Mouse (Mus musculus): Measurements from ENCODE around the gene Rrp1. TPM values are rescaled to one million over a fixed set of nuclear protein-coding genes. Genes with fewer than 3 reads are reported as not detected.
"Not testable (repeated sequence)": the region's sequence is repeated elsewhere in the genome, so short reads cannot be mapped to it uniquely, and the experiment has no call there.

Rrp1 gene
- polyA plus RNA-seq, 1 experiment from 2014 or later: 110 TPM

DNA sequence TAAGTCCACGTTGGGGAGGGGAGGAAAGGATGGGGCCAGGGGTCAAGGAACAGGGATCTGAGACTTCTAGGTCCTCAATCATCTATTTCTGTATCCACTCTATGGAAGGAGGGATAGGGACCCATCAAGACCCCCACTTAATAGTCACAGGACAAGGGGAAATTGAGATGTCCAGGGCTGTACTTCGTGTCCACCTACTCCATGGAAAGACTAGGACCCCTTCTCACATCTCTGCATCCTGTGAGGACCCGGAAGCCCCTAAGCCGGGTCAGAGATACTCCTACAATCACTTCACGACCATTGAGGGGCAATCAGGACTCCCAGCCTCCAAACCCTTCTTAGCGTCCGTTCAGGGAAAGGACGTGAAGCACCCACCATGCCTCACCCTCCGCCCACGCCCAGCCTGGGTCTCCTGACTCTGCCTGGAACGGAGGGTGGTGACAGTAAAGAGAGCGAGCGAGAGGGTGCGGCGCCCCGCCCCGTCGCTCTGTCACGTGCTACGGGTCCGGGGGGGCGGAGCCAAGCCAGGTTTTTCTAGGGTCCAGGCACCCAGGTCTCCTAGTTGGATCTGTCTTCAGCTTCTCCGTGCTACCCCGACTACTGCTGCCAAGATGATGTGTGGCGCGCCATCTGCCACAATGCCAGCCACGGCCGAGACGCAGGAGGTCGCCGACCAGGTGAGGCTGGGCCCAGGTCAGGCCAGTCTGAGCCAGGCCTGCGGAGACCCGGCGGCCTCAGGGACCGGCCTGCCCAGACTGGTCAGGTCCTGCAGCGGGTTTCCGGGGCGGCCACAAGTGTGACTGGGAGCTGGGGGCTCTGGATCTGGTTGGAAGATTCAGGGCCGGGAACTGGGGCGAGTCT, 12.6 kb upstream of the Rrp1 start, which contains the start of gene Cstb:
Cstb (plus strand) TSS at position 489 of the 861 bp plus-strand sequence.
- WGBS (ENCODE audit: insufficient replicate concordance): 2% methylated on average over 40 of the region's 40 CpGs
- Histone ChIP-seq H3K27me3 (no peaks in the 10 kb centered on the region), H3K9ac (peak within 1 kb of the TSS; percentile 74), H3K36me3 (replicated peaks) (0 out of 2 replicates have a peak, but pooled peaks cover 7% of the 10 kb centered on the region), H3K4me2 (peak within 1 kb of the TSS; percentile 92), H3K27ac (replicated peaks) (peak within 1 kb of the TSS; percentile 77), H3K4me1 (replicated peaks) (peaks cover 29% of the 10 kb centered on the region), H3K4me3 (replicated peaks) (peak within 1 kb of the TSS; percentile 73), H3K9me3 (replicated peaks) (no peaks in the 10 kb centered on the region)
- peak; percentile 82 for ATAC-seq (ENCODE audit: insufficient read depth)

DNA sequence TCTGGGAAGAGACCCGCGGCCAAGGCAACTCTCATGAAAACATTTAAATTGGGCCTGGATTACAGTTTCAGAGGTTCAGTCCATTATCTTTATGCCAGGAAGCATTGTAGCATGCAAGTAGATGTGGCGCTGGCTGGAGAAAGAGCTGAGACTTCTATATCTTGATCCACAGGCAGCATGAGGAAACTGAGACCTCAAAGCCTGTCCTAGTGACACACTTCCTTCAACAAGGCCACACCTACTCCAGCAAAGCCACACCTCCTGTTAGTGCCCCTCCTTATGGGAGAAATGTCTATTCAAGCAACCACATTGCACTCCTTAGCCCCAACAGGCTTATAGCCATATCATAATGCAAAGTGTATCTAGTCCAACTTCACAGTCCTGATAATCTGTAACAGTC, 9.8 kb upstream of the Rrp1 start:
- Histone ChIP-seq H3K9me3 (replicated peaks) (no peaks in the 10 kb centered on the region), H3K27ac (replicated peaks) (no peak overlapping the region), H3K4me1 (replicated peaks) (peaks cover 29% of the 10 kb centered on the region), H3K9ac (no peak overlapping the region), H3K4me2 (no peak overlapping the region), H3K36me3 (replicated peaks) (0 out of 2 replicates have a peak, but pooled peaks cover 3% of the 10 kb centered on the region), H3K27me3 (no peaks in the 10 kb centered on the region), H3K4me3 (replicated peaks) (no peak overlapping the region)
- whole genome bisulfite sequencing (ENCODE audit: insufficient replicate concordance): 50% methylated on average over 3 of the region's 3 CpGs
- ATAC-seq (ENCODE audit: insufficient read depth): no peak

DNA sequence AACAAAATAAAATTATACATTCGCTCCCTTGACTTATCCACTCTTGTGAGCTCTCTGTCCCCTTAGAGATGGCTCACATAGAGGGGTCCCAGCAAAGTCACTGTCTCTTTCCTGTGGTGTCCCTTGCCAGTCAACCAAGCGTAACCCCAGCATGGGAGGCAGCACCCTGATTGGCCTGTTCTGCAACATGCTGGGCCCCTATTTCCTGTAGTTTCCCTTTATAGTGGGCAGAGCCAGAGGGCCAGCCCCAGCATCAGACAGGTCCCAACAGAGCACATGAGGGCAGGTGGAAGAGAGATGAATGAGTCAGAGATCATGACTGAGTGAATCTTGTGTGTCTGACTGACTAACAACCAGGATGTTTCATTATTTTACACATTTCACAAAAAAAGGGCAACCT, 8.1 kb upstream of the Rrp1 start:
- WGBS (ENCODE audit: insufficient replicate concordance): 51% methylated on average over 2 of the region's 2 CpGs
- no peak for ATAC-seq (ENCODE audit: insufficient read depth)

DNA sequence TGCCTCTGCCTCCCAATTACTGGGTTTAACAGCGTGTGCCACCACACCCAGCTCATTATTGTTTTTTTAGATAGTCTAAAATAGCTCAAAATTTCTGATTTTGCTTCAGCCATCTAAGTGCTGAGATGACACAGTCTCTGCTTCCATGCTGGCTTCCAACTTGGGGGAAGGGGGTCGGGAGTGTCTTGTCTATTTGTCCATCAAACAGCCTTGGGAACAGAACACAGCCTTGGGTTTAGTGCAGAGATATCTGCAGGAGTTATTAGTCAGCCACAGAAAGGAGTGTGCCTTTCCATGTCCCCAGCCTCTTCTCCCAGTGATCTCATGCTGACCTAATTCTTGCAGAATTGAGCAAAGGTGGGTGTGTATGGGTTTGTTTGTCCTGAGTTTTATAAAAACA, 5.9 kb upstream of the Rrp1 start:
- Histone ChIP-seq H3K4me3 (replicated peaks) (no peak overlapping the region), H3K9me3 (replicated peaks) (no peaks in the 10 kb centered on the region), H3K36me3 (replicated peaks) (no peaks in the 10 kb centered on the region), H3K4me1 (replicated peaks) (peaks cover 5% of the 10 kb centered on the region; the same call in 1 of the 2 replicates), H3K9ac (no peak overlapping the region), H3K4me2 (no peak overlapping the region), H3K27me3 (no peaks in the 10 kb centered on the region), H3K27ac (replicated peaks) (no peak overlapping the region)
- 61% methylated on average over 2 of the region's 2 CpGs for WGBS (ENCODE audit: insufficient replicate concordance)
- ATAC-seq (ENCODE audit: insufficient read depth): no peak

More for the DNA sequence above, 8.1 kb upstream of the Rrp1 start:
- Histone ChIP-seq H3K4me3 (replicated peaks) (no peak overlapping the region), H3K9ac (no peak overlapping the region), H3K27ac (replicated peaks) (no peak overlapping the region), H3K27me3 (no peaks in the 10 kb centered on the region), H3K4me2 (no peak overlapping the region), H3K36me3 (replicated peaks) (no peaks in the 10 kb centered on the region), H3K9me3 (replicated peaks) (no peaks in the 10 kb centered on the region), H3K4me1 (replicated peaks) (peaks cover 17% of the 10 kb centered on the region)

- no peak for ATAC-seq (ENCODE audit: insufficient read depth)
- Histone ChIP-seq H3K27me3 (no peaks in the 10 kb centered on the region), H3K4me1 (replicated peaks) (peaks cover 8% of the 10 kb centered on the region), H3K9me3 (replicated peaks) (no peaks in the 10 kb centered on the region), H3K4me2 (no peak overlapping the region), H3K9ac (no peak overlapping the region), H3K27ac (replicated peaks) (no peak overlapping the region), H3K36me3 (replicated peaks) (no peaks in the 10 kb centered on the region), H3K4me3 (replicated peaks) (no peak overlapping the region)
- 54% methylated on average over 5 of the region's 5 CpGs for WGBS (ENCODE audit: insufficient replicate concordance)
These were observed 5.0 kb upstream of the Rrp1 start for GRCm38 (mm10) chr10:78417888-78418287.

GRCm38 (mm10) chr10:78414936-78415335, 2.1 kb upstream of the Rrp1 start:
- H3K9me3 ChIP-seq (replicated peaks); H3K4me2 ChIP-seq; H3K27ac ChIP-seq (replicated peaks); H3K9ac ChIP-seq; H3K27me3 ChIP-seq; H3K4me3 ChIP-seq (replicated peaks); ATAC-seq (ENCODE audit: insufficient read depth): not testable (repeated sequence)
- H3K36me3 ChIP-seq (replicated peaks): peaks cover 13% of the 10 kb centered on the region
- H3K4me1 ChIP-seq (replicated peaks): peaks cover 21% of the 10 kb centered on the region
- 74% methylated on average over 4 of the region's 4 CpGs for WGBS (ENCODE audit: insufficient replicate concordance)

DNA sequence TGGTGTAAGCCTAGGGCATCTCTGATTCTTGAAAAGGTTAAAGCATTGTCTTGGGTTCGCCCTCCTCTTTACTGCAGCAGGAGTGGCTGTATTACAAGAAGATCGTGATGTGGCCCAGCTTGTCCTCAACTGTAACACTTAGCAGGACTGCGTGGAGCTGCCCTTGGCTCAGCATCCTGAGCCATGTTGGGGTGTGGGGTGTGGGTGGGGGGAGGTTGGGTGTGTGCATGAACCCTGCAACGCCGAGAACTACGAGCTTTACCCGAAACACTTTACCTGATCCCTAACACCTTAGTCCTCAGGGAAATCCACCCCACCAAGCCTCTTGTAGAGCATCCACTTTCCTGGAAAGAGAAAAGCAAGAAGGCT, 293 bp upstream of the Rrp1 start:
- H3K4me2 ChIP-seq: peak overlapping the region; percentile 79
- H3K9me3 ChIP-seq (replicated peaks): no peaks in the 10 kb centered on the region
- peaks cover 21% of the 10 kb centered on the region for H3K4me1 ChIP-seq (replicated peaks)
- H3K27me3 ChIP-seq: no peaks in the 10 kb centered on the region
- H3K36me3 ChIP-seq (replicated peaks): peaks cover 31% of the 10 kb centered on the region
- ATAC-seq (ENCODE audit: insufficient read depth): peak; percentile 10; the same call in 1 of the 2 replicates
- 31% methylated on average over 7 of the region's 7 CpGs for WGBS (ENCODE audit: insufficient replicate concordance)
- no peak overlapping the region for H3K27ac ChIP-seq (replicated peaks)
- no peak overlapping the region for H3K9ac ChIP-seq
- peak overlapping the region; percentile 88 for H3K4me3 ChIP-seq (replicated peaks)

GRCm38 (mm10) chr10:78411851-78412250, 992 bp downstream of the Rrp1 start:
- peak overlapping the region; percentile 88 for H3K4me3 ChIP-seq (replicated peaks)
- H3K9ac ChIP-seq: peak overlapping the region; percentile 71
- H3K27me3 ChIP-seq: no peaks in the 10 kb centered on the region
- H3K27ac ChIP-seq (replicated peaks): no peak overlapping the region
- peaks cover 30% of the 10 kb centered on the region for H3K4me1 ChIP-seq (replicated peaks)
- H3K9me3 ChIP-seq (replicated peaks): no peaks in the 10 kb centered on the region
- 9% methylated on average over 8 of the region's 8 CpGs for WGBS (ENCODE audit: insufficient replicate concordance)
- H3K4me2 ChIP-seq: peak overlapping the region; percentile 79
- no peak for ATAC-seq (ENCODE audit: insufficient read depth)
- H3K36me3 ChIP-seq (replicated peaks): peaks cover 43% of the 10 kb centered on the region

GRCm38 (mm10) chr10:78409035-78409788, 3.6 kb downstream of the Rrp1 start:
- no peak overlapping the region for H3K9ac ChIP-seq
- H3K4me3 ChIP-seq (replicated peaks): no peak overlapping the region
- no peaks in the 10 kb centered on the region for H3K27me3 ChIP-seq
- peaks cover 35% of the 10 kb centered on the region for H3K4me1 ChIP-seq (replicated peaks)
- no peak overlapping the region for H3K27ac ChIP-seq (replicated peaks)
- H3K4me2 ChIP-seq: no peak overlapping the region
- H3K9me3 ChIP-seq (replicated peaks): no peaks in the 10 kb centered on the region
- ATAC-seq (ENCODE audit: insufficient read depth): no peak
- peaks cover 67% of the 10 kb centered on the region for H3K36me3 ChIP-seq (replicated peaks)
- 79% methylated on average over 9 of the region's 9 CpGs for WGBS (ENCODE audit: insufficient replicate concordance)

DNA sequence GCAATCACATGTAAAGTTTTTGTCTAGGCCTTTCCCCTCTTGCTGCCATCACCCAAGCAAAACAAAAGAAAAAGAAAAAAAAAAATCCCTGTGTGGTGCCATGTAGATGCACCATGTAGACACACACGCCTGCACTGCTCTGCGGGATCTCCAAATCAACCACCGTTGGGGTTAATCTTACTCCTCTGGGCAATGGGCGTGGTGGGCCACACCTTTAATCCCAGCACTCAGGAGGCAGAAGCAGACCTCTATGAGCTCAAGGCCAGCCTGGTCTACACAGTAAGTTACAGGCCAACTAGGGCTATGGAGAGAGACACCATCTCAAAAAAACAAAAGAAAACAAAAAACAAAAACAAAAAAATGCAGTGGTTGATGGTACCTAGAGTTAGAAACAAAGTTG, 5.7 kb downstream of the Rrp1 start:
- no peak overlapping the region for H3K4me3 ChIP-seq (replicated peaks)
- no peak overlapping the region for H3K4me2 ChIP-seq
- no peaks in the 10 kb centered on the region for H3K27me3 ChIP-seq
- peaks cover 30% of the 10 kb centered on the region for H3K4me1 ChIP-seq (replicated peaks)
- no peak for ATAC-seq (ENCODE audit: insufficient read depth)
- no peaks in the 10 kb centered on the region for H3K9me3 ChIP-seq (replicated peaks)
- 20% methylated on average over 4 of the region's 4 CpGs for WGBS (ENCODE audit: insufficient replicate concordance)
- no peak overlapping the region for H3K9ac ChIP-seq
- H3K27ac ChIP-seq (replicated peaks): no peak overlapping the region
- peaks cover 88% of the 10 kb centered on the region for H3K36me3 ChIP-seq (replicated peaks)

DNA sequence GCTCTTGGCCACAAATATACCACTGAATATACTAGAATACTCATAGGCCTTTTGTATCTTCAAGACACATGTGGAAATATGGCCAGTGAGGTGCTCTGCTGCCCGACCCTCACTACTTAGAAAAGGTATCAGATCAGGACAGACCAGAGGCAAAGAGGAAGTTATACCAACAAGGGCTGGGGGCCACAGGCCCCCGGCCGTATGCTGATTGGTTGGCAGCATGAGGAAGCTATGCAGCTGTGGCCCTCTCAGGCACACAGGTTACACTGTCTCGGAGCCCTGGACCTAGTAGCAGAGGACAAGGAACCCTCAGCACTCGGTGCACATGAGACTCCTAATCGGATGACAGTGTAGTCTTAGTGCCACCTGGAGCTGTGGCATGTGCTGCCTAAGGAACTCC, 6.7 kb downstream of the Rrp1 start:
- Histone ChIP-seq H3K36me3 (replicated peaks) (peaks cover 97% of the 10 kb centered on the region), H3K4me3 (replicated peaks) (no peak overlapping the region), H3K4me2 (no peak overlapping the region), H3K27me3 (no peaks in the 10 kb centered on the region), H3K4me1 (replicated peaks) (peaks cover 25% of the 10 kb centered on the region), H3K27ac (replicated peaks) (no peak overlapping the region), H3K9ac (no peak overlapping the region), H3K9me3 (replicated peaks) (no peaks in the 10 kb centered on the region)
- ATAC-seq (ENCODE audit: insufficient read depth): no peak
- WGBS (ENCODE audit: insufficient replicate concordance): 39% methylated on average over 6 of the region's 6 CpGs

All from liver, embryonic 15.5 days (tissue).